Mouse (Mus musculus): ENCODE measurements around the gene Ints6. TPM values are rescaled to one million over a fixed set of nuclear protein-coding genes. Genes with fewer than 3 reads are reported as not detected.

Gene Ints6
- polyA plus RNA-seq (2015; fragmentation: Nextera tagmentation; extraction: Ambion mirVana): 11.1 and 11.8 TPM in 2 replicates

DNA sequence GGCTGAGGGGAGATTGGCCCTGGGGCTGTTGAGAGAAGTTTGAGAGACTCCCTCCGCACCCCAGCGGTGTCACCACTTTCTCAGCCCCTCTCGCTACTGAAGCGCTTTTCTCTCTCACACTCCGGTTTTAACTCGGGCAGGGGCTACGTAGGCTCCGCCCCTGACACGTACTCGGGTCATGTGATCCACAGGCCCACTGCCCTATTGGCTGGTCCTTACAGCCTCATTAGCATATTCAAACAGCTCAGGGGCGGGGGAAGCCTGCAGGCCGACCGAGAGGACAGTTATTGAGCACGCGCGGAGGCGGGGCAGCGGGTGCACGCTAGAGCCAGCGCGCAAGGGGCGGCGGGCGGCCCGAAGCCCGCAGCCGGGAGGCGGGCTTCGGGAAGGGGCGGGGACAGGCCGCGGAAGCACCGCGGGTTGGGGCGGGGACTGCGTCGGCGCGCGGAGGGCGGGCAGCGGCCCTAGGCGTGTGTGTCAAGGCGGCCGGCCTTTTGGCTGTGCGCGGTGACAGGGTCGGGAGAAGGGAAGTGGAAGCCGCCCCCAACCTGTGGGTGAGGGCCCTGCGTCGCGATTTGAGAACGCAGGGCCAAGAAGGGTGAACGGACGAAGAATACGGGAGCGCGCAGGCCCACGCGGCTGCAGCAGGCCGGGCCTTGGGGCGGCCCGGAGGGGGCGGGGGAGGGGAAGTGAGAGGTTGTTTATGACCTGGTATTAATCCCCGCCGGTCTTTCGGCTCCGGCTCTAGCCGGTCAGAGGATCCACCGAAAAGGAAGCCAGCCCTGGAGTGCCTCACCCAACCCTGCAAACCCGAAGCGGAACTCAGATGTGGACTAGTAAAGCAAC, at the start of gene Ints6:
TSS of gene Ints6 (minus strand) at position 134 of the 846 bp plus-strand sequence.

DNA sequence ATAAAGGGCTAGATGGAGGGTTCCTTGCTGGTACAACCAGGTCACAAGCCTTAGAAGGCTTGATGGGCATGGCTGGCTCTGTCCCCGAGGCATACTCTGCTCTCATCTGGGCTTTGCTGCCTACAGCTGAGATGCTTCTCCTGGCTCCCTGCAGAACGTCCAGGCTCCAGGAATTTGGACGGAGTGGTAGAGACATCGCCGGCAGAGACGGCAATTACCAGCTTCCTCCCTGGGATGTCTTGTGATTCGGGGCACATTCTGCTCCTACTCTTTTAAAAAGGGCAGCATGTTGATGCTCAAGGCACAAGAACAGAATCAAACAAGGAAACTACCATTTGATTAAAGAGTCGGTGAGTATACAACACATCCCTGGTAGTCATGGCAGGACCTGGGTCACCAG, 97.6 kb downstream of the Ints6 start, which contains the start of gene Serpine3:
TSS of gene Serpine3 (plus strand) at position 301 of the 400 bp plus-strand sequence.

Other genes starting within 250 kb of the Ints6 start
- gene Fam124a, start 205.4 kb downstream of the Ints6 start, polyA plus RNA-seq (2015; fragmentation: Nextera tagmentation; extraction: Ambion mirVana): 0.89 and 1.1 TPM in 2 replicates
- gene Gm4131, start 194.2 kb downstream of the Ints6 start, polyA plus RNA-seq (2015; fragmentation: Nextera tagmentation; extraction: Ambion mirVana): not detected in 2 replicates
- not detected in 2 replicates for gene Serpine3, start 97.5 kb downstream of the Ints6 start, polyA plus RNA-seq (2015; fragmentation: Nextera tagmentation; extraction: Ambion mirVana)
- 2.9 and 4.3 TPM in 2 replicates for gene Wdfy2, start 76.5 kb upstream of the Ints6 start, polyA plus RNA-seq (2015; fragmentation: Nextera tagmentation; extraction: Ambion mirVana)
- not detected in 2 replicates for gene Defb48, start 223.3 kb upstream of the Ints6 start, polyA plus RNA-seq (2015; fragmentation: Nextera tagmentation; extraction: Ambion mirVana)
- not detected in 2 replicates for gene Defb47, start 236.9 kb upstream of the Ints6 start, polyA plus RNA-seq (2015; fragmentation: Nextera tagmentation; extraction: Ambion mirVana)

Measured in spleen, postnatal 0 days (tissue).